Mouse (Mus musculus): Measurements from ENCODE around the gene Nmrk2. TPM values are rescaled to one million over a fixed set of nuclear protein-coding genes. Genes with fewer than 3 reads are reported as not detected.

The Nmrk2 gene
- polyA plus RNA-seq, 1 experiment = not detected

GRCm38 (mm10) chr10:81191342-81191982 is 10.4 kb downstream of the Nmrk2 start:
- peak overlapping the region; percentile 7 for H3K4me3 ChIP-seq (ENCODE audit: control insufficient read depth, low read depth, low read length)
- H3K27me3 ChIP-seq (ENCODE audit: control insufficient read depth, insufficient read depth, low read length) = no peaks in the 10 kb centered on the region
- H3K27ac ChIP-seq (ENCODE audit: control insufficient read depth, insufficient read depth, low read depth, low read length) = no peak overlapping the region; the same call in 1 of the 2 replicates
- peaks cover 43% of the 10 kb centered on the region for H3K4me1 ChIP-seq (ENCODE audit: control insufficient read depth, insufficient read depth, low read length)
- H3K36me3 ChIP-seq (ENCODE audit: control insufficient read depth, insufficient read depth, low read length) = no peaks in the 10 kb centered on the region
- TF ChIP-seq POLR2A (IDR thresholded peaks at IDR 0.05; ENCODE audit: control insufficient read depth, low read depth, low read length) = no peak
- TF ChIP-seq CTCF (IDR thresholded peaks at IDR 0.05; ENCODE audit: control insufficient read depth, insufficient read depth, insufficient replicate concordance, low read depth, low read length) = no peak

- TF ChIP-seq CTCF (IDR thresholded peaks at IDR 0.05; ENCODE audit: control insufficient read depth, insufficient read depth, insufficient replicate concordance, low read depth, low read length) = no peak; the same call in 1 of the 2 replicates
- no peak for TF ChIP-seq POLR2A (IDR thresholded peaks at IDR 0.05; ENCODE audit: control insufficient read depth, low read depth, low read length)
- Histone ChIP-seq H3K27me3 (ENCODE audit: control insufficient read depth, insufficient read depth, low read length) (no peaks in the 10 kb centered on the region), H3K36me3 (ENCODE audit: control insufficient read depth, insufficient read depth, low read length) (no peaks in the 10 kb centered on the region), H3K4me1 (ENCODE audit: control insufficient read depth, insufficient read depth, low read length) (peaks cover 43% of the 10 kb centered on the region), H3K4me3 (ENCODE audit: control insufficient read depth, low read depth, low read length) (no peak overlapping the region; the same call in none of the 2 replicates), H3K27ac (ENCODE audit: control insufficient read depth, insufficient read depth, low read depth, low read length) (no peak overlapping the region)
These were observed 10.9 kb downstream of the Nmrk2 start for GRCm38 (mm10) chr10:81190912-81191321.

- Histone ChIP-seq H3K36me3 (ENCODE audit: control insufficient read depth, insufficient read depth, low read length) (no peaks in the 10 kb centered on the region), H3K4me1 (ENCODE audit: control insufficient read depth, insufficient read depth, low read length) (peaks cover 42% of the 10 kb centered on the region), H3K4me3 (ENCODE audit: control insufficient read depth, low read depth, low read length) (no peak overlapping the region; the same call in none of the 2 replicates), H3K27ac (ENCODE audit: control insufficient read depth, insufficient read depth, low read depth, low read length) (no peak overlapping the region), H3K27me3 (ENCODE audit: control insufficient read depth, insufficient read depth, low read length) (no peaks in the 10 kb centered on the region)
- TF ChIP-seq POLR2A (IDR thresholded peaks at IDR 0.05; ENCODE audit: control insufficient read depth, low read depth, low read length) = no peak
- peak; percentile 74; the same call in 1 of the 2 replicates for TF ChIP-seq CTCF (IDR thresholded peaks at IDR 0.05; ENCODE audit: control insufficient read depth, insufficient read depth, insufficient replicate concordance, low read depth, low read length)
These were observed 11.5 kb downstream of the Nmrk2 start for GRCm38 (mm10) chr10:81190236-81190911.

- no peaks in the 10 kb centered on the region for H3K27me3 ChIP-seq (ENCODE audit: control insufficient read depth, insufficient read depth, low read length)
- TF ChIP-seq POLR2A (IDR thresholded peaks at IDR 0.05; ENCODE audit: control insufficient read depth, low read depth, low read length) (no peak), CTCF (IDR thresholded peaks at IDR 0.05; ENCODE audit: control insufficient read depth, insufficient read depth, insufficient replicate concordance, low read depth, low read length) (no peak)
- peaks cover 38% of the 10 kb centered on the region for H3K4me1 ChIP-seq (ENCODE audit: control insufficient read depth, insufficient read depth, low read length)
- H3K4me3 ChIP-seq (ENCODE audit: control insufficient read depth, low read depth, low read length) = no peak overlapping the region; the same call in none of the 2 replicates
- H3K36me3 ChIP-seq (ENCODE audit: control insufficient read depth, insufficient read depth, low read length) = no peaks in the 10 kb centered on the region
- no peak overlapping the region for H3K27ac ChIP-seq (ENCODE audit: control insufficient read depth, insufficient read depth, low read depth, low read length)
These were observed 12.0 kb downstream of the Nmrk2 start for GRCm38 (mm10) chr10:81189821-81190220.

GRCm38 (mm10) chr10:81187161-81187560 is 14.7 kb downstream of the Nmrk2 start:
- TF ChIP-seq POLR2A (IDR thresholded peaks at IDR 0.05; ENCODE audit: control insufficient read depth, low read depth, low read length) (no peak), CTCF (IDR thresholded peaks at IDR 0.05; ENCODE audit: control insufficient read depth, insufficient read depth, insufficient replicate concordance, low read depth, low read length) (no peak)
- no peaks in the 10 kb centered on the region for H3K27me3 ChIP-seq (ENCODE audit: control insufficient read depth, insufficient read depth, low read length)
- no peaks in the 10 kb centered on the region for H3K36me3 ChIP-seq (ENCODE audit: control insufficient read depth, insufficient read depth, low read length)
- H3K4me3 ChIP-seq (ENCODE audit: control insufficient read depth, low read depth, low read length) = no peak overlapping the region
- peaks cover 33% of the 10 kb centered on the region for H3K4me1 ChIP-seq (ENCODE audit: control insufficient read depth, insufficient read depth, low read length)
- no peak overlapping the region for H3K27ac ChIP-seq (ENCODE audit: control insufficient read depth, insufficient read depth, low read depth, low read length)

- Histone ChIP-seq H3K4me3 (ENCODE audit: control insufficient read depth, low read depth, low read length) (no peak overlapping the region), H3K36me3 (ENCODE audit: control insufficient read depth, insufficient read depth, low read length) (no peaks in the 10 kb centered on the region; the same call in 1 of the 2 replicates), H3K4me1 (ENCODE audit: control insufficient read depth, insufficient read depth, low read length) (peaks cover 13% of the 10 kb centered on the region), H3K27ac (ENCODE audit: control insufficient read depth, insufficient read depth, low read depth, low read length) (no peak overlapping the region), H3K27me3 (ENCODE audit: control insufficient read depth, insufficient read depth, low read length) (no peaks in the 10 kb centered on the region)
- TF ChIP-seq CTCF (IDR thresholded peaks at IDR 0.05; ENCODE audit: control insufficient read depth, insufficient read depth, insufficient replicate concordance, low read depth, low read length) (no peak), POLR2A (IDR thresholded peaks at IDR 0.05; ENCODE audit: control insufficient read depth, low read depth, low read length) (no peak)
These were observed 17.1 kb downstream of the Nmrk2 start for GRCm38 (mm10) chr10:81184765-81185164.

GRCm38 (mm10) chr10:81183805-81184204 is 18.0 kb downstream of the Nmrk2 start, which contains the start of gene 4930442H23Rik:
Gene 4930442H23Rik (minus strand): TSS chr10:81183849.
- H3K36me3 ChIP-seq (ENCODE audit: control insufficient read depth, insufficient read depth, low read length) = no peaks in the 10 kb centered on the region; the same call in none of the 2 replicates
- peak within 1 kb of the TSS; percentile 75 for H3K27ac ChIP-seq (ENCODE audit: control insufficient read depth, insufficient read depth, low read depth, low read length)
- TF ChIP-seq CTCF (IDR thresholded peaks at IDR 0.05; ENCODE audit: control insufficient read depth, insufficient read depth, insufficient replicate concordance, low read depth, low read length) = no peak
- TF ChIP-seq POLR2A (IDR thresholded peaks at IDR 0.05; ENCODE audit: control insufficient read depth, low read depth, low read length) = no peak
- H3K4me1 ChIP-seq (ENCODE audit: control insufficient read depth, insufficient read depth, low read length) = peaks cover 10% of the 10 kb centered on the region
- H3K4me3 ChIP-seq (ENCODE audit: control insufficient read depth, low read depth, low read length) = peak within 1 kb of the TSS; percentile 84
- no peaks in the 10 kb centered on the region for H3K27me3 ChIP-seq (ENCODE audit: control insufficient read depth, insufficient read depth, low read length)

Measured in testis, adult 2 months (tissue).